Mouse (Mus musculus) intestine, postnatal 0 days (tissue): Measurements from ENCODE around the gene Ebna1bp2. TPM values are rescaled to one million over a fixed set of nuclear protein-coding genes. Genes with fewer than 3 reads are reported as not detected.

Source experiments
- ATAC-seq: fragments of 200-750 bp; cut with Nextera tagmentation; 2 replicates; pipeline ENCODE4 v1.8.0; 2017; ENCODE audit warnings: mild to moderate bottlenecking, moderate TSS enrichment, moderate library complexity
- H3K27ac ChIP-seq: fragments of 300-500 bp; sonication (generic); 2 replicates; pipeline ENCODE4 v1.5.1; 2014; ENCODE audit warnings: mild to moderate bottlenecking, low read depth, low read length, moderate library complexity
- H3K27me3 ChIP-seq: fragments of 300-500 bp; sonication (generic); replicated peaks from 2 replicates; pipeline ENCODE4 v1.6.1; 2014; ENCODE audit warnings: low read length, mixed read lengths; ENCODE audit not compliant: control insufficient read depth, insufficient read depth
- H3K36me3 ChIP-seq: fragments of 300-500 bp; sonication (generic); 2 replicates; pipeline ENCODE4 v1.6.1; 2014; ENCODE audit warnings: mild to moderate bottlenecking, moderate library complexity; ENCODE audit not compliant: control insufficient read depth, insufficient read depth
- H3K4me1 ChIP-seq: fragments of 300-500 bp; sonication (generic); replicated peaks from 2 replicates; pipeline ENCODE4 v1.6.1; 2014; ENCODE audit warnings: antibody characterized with exemption, low read length, mixed read lengths; ENCODE audit not compliant: control insufficient read depth, insufficient read depth
- H3K4me2 ChIP-seq: fragments of 300-500 bp; sonication (generic); replicated peaks from 2 replicates; pipeline ENCODE4 v1.6.1; 2014; ENCODE audit warnings: low read depth, mild to moderate bottlenecking, moderate library complexity
- H3K4me3 ChIP-seq: fragments of 300-500 bp; sonication (generic); 2 replicates; pipeline ENCODE4 v1.5.1; 2014; ENCODE audit warnings: low read depth, low read length
- H3K9ac ChIP-seq: fragments of 300-500 bp; sonication (generic); 2 replicates; pipeline ENCODE4 v1.6.1; 2014; ENCODE audit warnings: mild to moderate bottlenecking, low read depth, low read length
- H3K9me3 ChIP-seq: fragments of 300-500 bp; sonication (generic); 2 replicates; pipeline ENCODE4 v1.6.1; 2016; ENCODE audit warnings: mixed run types; ENCODE audit not compliant: control insufficient read depth
- CTCF ChIP-seq: sonication (generic); IDR thresholded peaks from 2 replicates; pipeline ENCODE4 v1.5.1; 2016; ENCODE audit warnings: low read depth, mild to moderate bottlenecking, control low read depth, antibody characterized with exemption, moderate library complexity
- WGBS: fragments of 180-500 bp; shearing (Covaris S2); extraction: QIAGEN DNeasy Blood & Tissue Kit; methylation state at CpG from one replicate; pipeline ENCODE4 v1.1.7; 2014; 5-methylcytosine and 5-hydroxymethylcytosine counted together
- polyA plus RNA-seq: library from polyadenylated mRNA; unstranded; fragments of >200 nt; fragmentation: Nextera tagmentation; extraction: Ambion mirVana; gene quantifications from 2 replicates; pipeline ENCODE4 v1.2.1, GENCODE M21; 2015

Gene Ebna1bp2
- polyA plus RNA-seq, 1 experiment from 2014 or later: 76.2 TPM

GRCm38 (mm10) chr4:118589053-118589732, 31.4 kb upstream of the Ebna1bp2 start:
- H3K9ac ChIP-seq: no peak overlapping the region
- H3K27ac ChIP-seq: no peak overlapping the region
- WGBS: 64% methylated on average over 12 of the region's 12 CpGs
- no peaks in the 10 kb centered on the region for H3K4me1 ChIP-seq
- H3K4me3 ChIP-seq: no peak overlapping the region
- no peaks in the 10 kb centered on the region for H3K27me3 ChIP-seq
- H3K4me2 ChIP-seq: no peak overlapping the region
- no peak for TF ChIP-seq CTCF
- ATAC-seq: no peak
- no peaks in the 10 kb centered on the region for H3K36me3 ChIP-seq
- no peaks in the 10 kb centered on the region for H3K9me3 ChIP-seq

- Histone ChIP-seq H3K27ac (no peak overlapping the region), H3K4me2 (no peak overlapping the region), H3K4me3 (no peak overlapping the region), H3K9ac (no peak overlapping the region), H3K36me3 (no peaks in the 10 kb centered on the region), H3K4me1 (no peaks in the 10 kb centered on the region), H3K9me3 (no peaks in the 10 kb centered on the region), H3K27me3 (no peaks in the 10 kb centered on the region)
- no peak for TF ChIP-seq CTCF
- 15% methylated on average over 7 of the region's 7 CpGs for WGBS
- ATAC-seq: no peak
Measured at GRCm38 (mm10) chr4:118589733-118590130, 30.9 kb upstream of the Ebna1bp2 start.

DNA sequence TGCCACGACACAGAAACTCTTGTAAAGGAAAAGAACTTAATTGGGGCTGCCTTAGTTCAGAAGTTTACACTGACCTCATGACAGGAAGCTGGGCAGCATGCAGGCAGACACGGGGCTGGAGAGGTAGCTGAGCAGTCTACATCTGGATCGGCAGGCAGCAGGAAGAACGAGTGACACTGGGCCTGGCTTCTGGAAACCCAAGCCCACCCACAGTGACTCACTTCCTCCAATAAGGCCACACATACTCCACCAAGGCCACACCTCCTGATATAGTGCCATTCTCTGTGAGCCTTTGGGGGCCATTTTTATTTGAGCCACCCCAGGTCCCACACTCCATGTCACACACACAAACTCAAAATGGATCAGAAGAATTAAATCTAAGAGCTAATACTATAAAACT, 16.5 kb upstream of the Ebna1bp2 start:
- TF ChIP-seq CTCF: no peak
- 43% methylated on average over 4 of the region's 4 CpGs for WGBS

DNA sequence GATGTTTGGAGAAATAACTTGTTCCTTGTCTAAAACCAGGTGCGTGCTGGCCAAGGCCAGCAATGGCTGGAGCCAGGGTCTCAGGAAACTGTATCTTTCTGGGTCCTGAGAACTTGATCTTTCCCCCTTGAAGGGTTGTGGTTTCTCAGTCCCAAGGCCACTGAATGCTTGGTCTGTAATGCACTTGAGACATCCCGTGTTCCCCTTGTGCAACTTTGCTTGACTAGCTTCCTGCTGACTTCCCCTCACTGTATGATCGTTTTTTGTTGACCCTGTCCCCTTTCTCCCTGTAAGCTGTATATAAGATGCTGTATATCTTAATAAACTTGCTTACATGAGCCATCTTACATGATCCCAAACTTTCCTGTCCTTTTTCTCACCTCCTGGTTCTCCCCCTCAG, 10.8 kb upstream of the Ebna1bp2 start:
- Histone ChIP-seq H3K27me3 (no peaks in the 10 kb centered on the region), H3K4me3 (no peak overlapping the region), H3K4me2 (no peak overlapping the region), H3K9me3 (no peaks in the 10 kb centered on the region), H3K9ac (no peak overlapping the region), H3K27ac (no peak overlapping the region), H3K36me3 (no peaks in the 10 kb centered on the region), H3K4me1 (no peaks in the 10 kb centered on the region)
- no peak for TF ChIP-seq CTCF
- WGBS: 70% methylated on average over 3 of the region's 3 CpGs
- ATAC-seq: no peak

More for the DNA sequence above, 16.5 kb upstream of the Ebna1bp2 start:
- no peak for ATAC-seq
- H3K9ac ChIP-seq: no peak overlapping the region
- H3K27ac ChIP-seq: no peak overlapping the region
- H3K9me3 ChIP-seq: no peaks in the 10 kb centered on the region
- H3K4me2 ChIP-seq: no peak overlapping the region
- no peaks in the 10 kb centered on the region for H3K36me3 ChIP-seq
- no peak overlapping the region for H3K4me3 ChIP-seq
- no peaks in the 10 kb centered on the region for H3K4me1 ChIP-seq
- no peaks in the 10 kb centered on the region for H3K27me3 ChIP-seq

- no peaks in the 10 kb centered on the region for H3K36me3 ChIP-seq
- peak; percentile 61 for TF ChIP-seq CTCF
Measured at GRCm38 (mm10) chr4:118612619-118613018, 8.0 kb upstream of the Ebna1bp2 start.

GRCm38 (mm10) chr4:118615412-118615811, 5.2 kb upstream of the Ebna1bp2 start:
- no peak overlapping the region for H3K4me3 ChIP-seq
- H3K27ac ChIP-seq: no peak overlapping the region
- H3K9me3 ChIP-seq: no peaks in the 10 kb centered on the region
- ATAC-seq: no peak
- no peak overlapping the region for H3K9ac ChIP-seq
- no peak for TF ChIP-seq CTCF
- WGBS: 84% methylated on average over 11 of the region's 11 CpGs
- no peaks in the 10 kb centered on the region for H3K36me3 ChIP-seq
- H3K27me3 ChIP-seq: no peaks in the 10 kb centered on the region
- H3K4me2 ChIP-seq: no peak overlapping the region
- H3K4me1 ChIP-seq: no peaks in the 10 kb centered on the region

More at GRCm38 (mm10) chr4:118612619-118613018, 8.0 kb upstream of the Ebna1bp2 start:
- ATAC-seq: no peak
- Histone ChIP-seq H3K4me3 (no peak overlapping the region), H3K27me3 (no peaks in the 10 kb centered on the region), H3K4me2 (no peak overlapping the region), H3K9ac (no peak overlapping the region), H3K4me1 (no peaks in the 10 kb centered on the region), H3K9me3 (no peaks in the 10 kb centered on the region), H3K27ac (no peak overlapping the region)
- WGBS: 24% methylated on average over 11 of the region's 11 CpGs
